Mouse (Mus musculus) CD4-positive, CD25-positive, alpha-beta regulatory T cell (primary cell): Measurements from ENCODE around the gene Sel1l2. TPM values are rescaled to one million over a fixed set of nuclear protein-coding genes. Genes with fewer than 3 reads are reported as not detected.

Experiments used
- polyA plus RNA-seq: library from polyadenylated mRNA; unstranded; fragments of 100-300 nt; shearing (Covaris generic); gene quantifications from one replicate; pipeline ENCODE4 v1.2.1, GENCODE M21; 2017

Sel1l2 gene
- polyA plus RNA-seq = not detected

GRCm38 (mm10) chr2:140389525-140389924 is at the start of gene Sel1l2:
Sel1l2 (minus strand) TSS chr2:140389706.

GRCm38 (mm10) chr2:140395179-140395578 is 5.7 kb upstream of the Sel1l2 start, which contains the start of gene Macrod2:
Macrod2 (plus strand) TSS chr2:140395309.

Other genes with a start within 250 kb of the Sel1l2 start
- not detected for gene Gm17374, start 237.7 kb downstream of the Sel1l2 start, polyA plus RNA-seq
- gene Esf1, start 219.1 kb downstream of the Sel1l2 start, polyA plus RNA-seq = 22.2 TPM
- gene Ndufaf5, start 219.1 kb downstream of the Sel1l2 start, polyA plus RNA-seq = 20.5 TPM
- gene Macrod2, start 5.6 kb upstream of the Sel1l2 start, polyA plus RNA-seq = 1.8 TPM